ENCODE assay signal across 8 mouse cellular contexts in genomic region chr1:136134547-136134946, GRCm38 (mm10). TPM values are rescaled to one million over a fixed set of nuclear protein-coding genes. Genes with fewer than 3 reads are reported as not detected.
DNase-seq lines count a peak whose midpoint lies in the region; ATAC-seq lines count a peak whose summit lies in the region.

No protein-coding gene starts in this region.

- H3K4me2 ChIP-seq in kidney, embryonic 16.5 days (replicated peaks; ENCODE audit: low read depth, low read length) = no peak overlapping the region
- no peak overlapping the region for H3K4me2 ChIP-seq in kidney, embryonic 15.5 days
- peak overlapping the region; percentile 80 for H3K4me2 ChIP-seq in forebrain, embryonic 12.5 days
- peak overlapping the region; percentile 99 for H3K4me2 ChIP-seq in liver, embryonic 12.5 days
- H3K4me2 ChIP-seq in stomach, embryonic 15.5 days = no peak overlapping the region

- DNase-seq in B cell, adult 2 months = no peak
- no peak for DNase-seq in layer of hippocampus, adult 9-10 months (ENCODE audit: low spot score)
- DNase-seq in cerebellum, postnatal 25 days = no peak

- no peaks in the 10 kb centered on the region for H3K9me3 ChIP-seq in kidney, embryonic 16.5 days (ENCODE audit: low read length)
- H3K9me3 ChIP-seq in kidney, embryonic 15.5 days (replicated peaks) = no peaks in the 10 kb centered on the region
- no peaks in the 10 kb centered on the region for H3K9me3 ChIP-seq in forebrain, embryonic 12.5 days
- no peaks in the 10 kb centered on the region for H3K9me3 ChIP-seq in liver, embryonic 12.5 days (replicated peaks)
- H3K9me3 ChIP-seq in stomach, embryonic 15.5 days = no peaks in the 10 kb centered on the region

- no peaks in the 10 kb centered on the region for H3K27me3 ChIP-seq in kidney, embryonic 16.5 days (ENCODE audit: insufficient read depth, low read length)
- peaks cover 12% of the 10 kb centered on the region for H3K27me3 ChIP-seq in kidney, embryonic 15.5 days
- peaks cover 17% of the 10 kb centered on the region; the same call in 1 of the 2 replicates for H3K27me3 ChIP-seq in forebrain, embryonic 12.5 days
- H3K27me3 ChIP-seq in liver, embryonic 12.5 days (replicated peaks) = peaks cover 5% of the 10 kb centered on the region
- no peaks in the 10 kb centered on the region for H3K27me3 ChIP-seq in stomach, embryonic 15.5 days (replicated peaks)

- WGBS in kidney, embryonic 16.5 days = 64% methylated on average over 2 of the region's 2 CpGs
- 62% methylated on average over 2 of the region's 2 CpGs for WGBS in kidney, embryonic 15.5 days
- 81% methylated on average over 2 of the region's 2 CpGs for WGBS in forebrain, embryonic 12.5 days
- 15% methylated on average over 2 of the region's 2 CpGs for WGBS in liver, embryonic 12.5 days (ENCODE audit: insufficient replicate concordance)
- WGBS in stomach, embryonic 15.5 days = 71% methylated on average over 2 of the region's 2 CpGs

- no peak overlapping the region for H3K4me3 ChIP-seq in kidney, embryonic 16.5 days (ENCODE audit: low read length)
- H3K4me3 ChIP-seq in kidney, embryonic 15.5 days (replicated peaks) = no peak overlapping the region
- H3K4me3 ChIP-seq in forebrain, embryonic 12.5 days (replicated peaks) = peak overlapping the region; percentile 76
- 0 out of 2 replicates have a peak overlapping the region, but pooled peaks have one; percentile 7 for H3K4me3 ChIP-seq in liver, embryonic 12.5 days
- no peak overlapping the region for H3K4me3 ChIP-seq in stomach, embryonic 15.5 days (replicated peaks)

- H3K4me1 ChIP-seq in kidney, embryonic 16.5 days (ENCODE audit: insufficient read depth, low read length) = peaks cover 88% of the 10 kb centered on the region
- H3K4me1 ChIP-seq in kidney, embryonic 15.5 days = peaks cover 96% of the 10 kb centered on the region
- peaks cover 90% of the 10 kb centered on the region for H3K4me1 ChIP-seq in forebrain, embryonic 12.5 days
- peaks cover 100% of the 10 kb centered on the region for H3K4me1 ChIP-seq in liver, embryonic 12.5 days
- peaks cover 85% of the 10 kb centered on the region for H3K4me1 ChIP-seq in stomach, embryonic 15.5 days

- H3K27ac ChIP-seq in kidney, embryonic 16.5 days (ENCODE audit: low read length) = no peak overlapping the region
- no peak overlapping the region for H3K27ac ChIP-seq in kidney, embryonic 15.5 days
- no peak overlapping the region for H3K27ac ChIP-seq in forebrain, embryonic 12.5 days
- peak overlapping the region; percentile 88 for H3K27ac ChIP-seq in liver, embryonic 12.5 days
- peak overlapping the region; percentile 51; the same call in 1 of the 2 replicates for H3K27ac ChIP-seq in stomach, embryonic 15.5 days

- H3K36me3 ChIP-seq in kidney, embryonic 16.5 days (ENCODE audit: insufficient read depth, low read length) = no peaks in the 10 kb centered on the region
- H3K36me3 ChIP-seq in kidney, embryonic 15.5 days = no peaks in the 10 kb centered on the region
- no peaks in the 10 kb centered on the region for H3K36me3 ChIP-seq in forebrain, embryonic 12.5 days (replicated peaks)
- no peaks in the 10 kb centered on the region for H3K36me3 ChIP-seq in liver, embryonic 12.5 days
- H3K36me3 ChIP-seq in stomach, embryonic 15.5 days = no peaks in the 10 kb centered on the region

- ATAC-seq in kidney, embryonic 16.5 days (ENCODE audit: low FRiP score, low TSS enrichment) = no peak
- no peak for ATAC-seq in kidney, embryonic 15.5 days (replicated peaks; ENCODE audit: low FRiP score)
- no peak for ATAC-seq in forebrain, embryonic 12.5 days (ENCODE audit: low FRiP score)
- peak; percentile 4; the same call in 1 of the 2 replicates for ATAC-seq in liver, embryonic 12.5 days
- no peak for ATAC-seq in stomach, embryonic 15.5 days (ENCODE audit: insufficient read depth, low FRiP score, low read depth)

- peak overlapping the region; percentile 36; the same call in 1 of the 2 replicates for H3K9ac ChIP-seq in kidney, embryonic 16.5 days (replicated peaks; ENCODE audit: low read length)
- H3K9ac ChIP-seq in kidney, embryonic 15.5 days = no peak overlapping the region
- H3K9ac ChIP-seq in forebrain, embryonic 12.5 days = no peak overlapping the region
- peak overlapping the region; percentile 54 for H3K9ac ChIP-seq in liver, embryonic 12.5 days
- H3K9ac ChIP-seq in stomach, embryonic 15.5 days = no peak overlapping the region

RNA-seq across cellular contexts. Expression of gene Kif21b, which starts 3.4 kb away (rescaled TPM):
- polyA plus RNA-seq in kidney, embryonic 16.5 days (2015; fragmentation: Nextera tagmentation; extraction: Ambion mirVana) = 2.2 TPM in 2 replicates
- polyA plus RNA-seq in kidney, embryonic 15.5 days (2015; fragmentation: Nextera tagmentation; extraction: Ambion mirVana) = 2.0 and 2.5 TPM in 2 replicates
- 45.7 and 47.7 TPM in 2 replicates for polyA plus RNA-seq in forebrain, embryonic 12.5 days (2016; fragmentation: Nextera tagmentation; extraction: Ambion mirVana)
- 2.9 and 3.6 TPM in 2 replicates for polyA plus RNA-seq in liver, embryonic 12.5 days (2016; fragmentation: Nextera tagmentation; extraction: Ambion mirVana)
- 3.3 and 3.8 TPM in 2 replicates for polyA plus RNA-seq in stomach, embryonic 15.5 days (2015; fragmentation: Nextera tagmentation; extraction: Ambion mirVana)

Comparison
In these comparisons a context has a peak if more than half of its experiments do, and no peak if none do; other contexts are left out.
1. H3K9ac ChIP-seq: peak in kidney, embryonic 16.5 days (single experiment) and liver, embryonic 12.5 days (single experiment); none in kidney, embryonic 15.5 days (single experiment), forebrain, embryonic 12.5 days (single experiment) and stomach, embryonic 15.5 days (single experiment).
2. H3K27ac ChIP-seq: peak in liver, embryonic 12.5 days (single experiment) and stomach, embryonic 15.5 days (single experiment); none in kidney, embryonic 16.5 days (single experiment), kidney, embryonic 15.5 days (single experiment) and forebrain, embryonic 12.5 days (single experiment).
3. H3K4me2 ChIP-seq: peak in forebrain, embryonic 12.5 days (single experiment) and liver, embryonic 12.5 days (single experiment); none in kidney, embryonic 16.5 days (single experiment), kidney, embryonic 15.5 days (single experiment) and stomach, embryonic 15.5 days (single experiment).
4. H3K4me3 ChIP-seq: peak in forebrain, embryonic 12.5 days (single experiment) and liver, embryonic 12.5 days (single experiment); none in kidney, embryonic 16.5 days (single experiment), kidney, embryonic 15.5 days (single experiment) and stomach, embryonic 15.5 days (single experiment).